ENCODE assay signal across 25 mouse cellular contexts in the genomic region with DNA sequence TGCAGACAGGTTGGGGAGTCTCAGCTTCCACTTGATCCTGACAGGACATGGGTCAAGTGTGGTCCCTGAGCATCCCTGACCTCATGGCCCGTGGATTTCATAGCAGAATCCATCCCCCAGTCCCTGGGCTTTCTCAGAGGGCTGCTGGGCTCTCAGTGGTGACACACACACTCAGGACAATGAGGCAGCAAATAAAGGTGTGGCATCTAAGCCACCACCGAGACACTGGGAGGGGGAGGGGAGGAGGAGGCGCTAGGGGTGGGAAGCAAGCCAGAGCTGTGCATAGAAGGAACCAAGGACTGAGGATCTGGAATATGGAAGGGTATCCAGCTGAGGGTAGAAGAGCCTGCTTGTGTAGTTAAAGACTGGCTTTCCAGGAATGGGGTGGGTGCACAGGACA. TPM values are rescaled to one million over a fixed set of nuclear protein-coding genes. Genes with fewer than 3 reads are reported as not detected.
DNase-seq lines count a peak whose midpoint lies in the region; ATAC-seq and TF ChIP-seq lines count a peak whose summit lies in the region.
"Had no signal": no experiment of that assay in that cellular context is flagged by ENCODE, and none has a peak within 500 bp of the region (broad histone marks: within the 10 kb centered on the region; RNA-seq: fewer than 3 reads in every experiment).

No protein-coding gene starts in this region.

- H3K9me3 ChIP-seq in liver, embryonic 12.5 days (replicated peaks), result no peaks in the 10 kb centered on the region
- H3K9me3 ChIP-seq in liver, embryonic 11.5 days (ENCODE audit: control insufficient read depth, low read length), result no peaks in the 10 kb centered on the region
- no peaks in the 10 kb centered on the region for H3K9me3 ChIP-seq in intestine, embryonic 14.5 days (ENCODE audit: control insufficient read depth, low read length)
- no peaks in the 10 kb centered on the region for H3K9me3 ChIP-seq in intestine, embryonic 16.5 days (ENCODE audit: control insufficient read depth, low read length)
- no peaks in the 10 kb centered on the region for H3K9me3 ChIP-seq in stomach, postnatal 0 days (ENCODE audit: control insufficient read depth, low read length)
- H3K9me3 ChIP-seq: forebrain, embryonic 12.5 days; heart, embryonic 10.5 days had no signal

- no peak for DNase-seq in liver, embryonic 11.5 days (ENCODE audit: low spot score)
- DNase-seq in intestine, embryonic 14.5 days (ENCODE audit: low spot score), result no peak
- DNase-seq in stomach, postnatal 0 days (ENCODE audit: low spot score), result peak; percentile 76
- DNase-seq in right cerebral cortex, postnatal 4 days, result no peak
- DNase-seq: adrenal gland, postnatal 25 days; B cell, adult 2 months; cerebellum, adult 18-20 months; cerebellum, postnatal 10 days; gastrocnemius, postnatal 14 days; heart, postnatal 36 days; kidney, adult 9 months; kidney, postnatal 14 days; lung, embryonic 14.5 days; lung, postnatal 4 days; midbrain, embryonic 14.5 days; right cerebral cortex, postnatal 25 days; spleen, adult 18-20 months had no signal

- no peaks in the 10 kb centered on the region for H3K36me3 ChIP-seq in liver, embryonic 12.5 days
- no peaks in the 10 kb centered on the region for H3K36me3 ChIP-seq in liver, embryonic 11.5 days (ENCODE audit: control insufficient read depth, insufficient read depth, low read length)
- H3K36me3 ChIP-seq in intestine, embryonic 14.5 days (ENCODE audit: control insufficient read depth, insufficient read depth, low read length), result no peaks in the 10 kb centered on the region
- H3K36me3 ChIP-seq in intestine, embryonic 16.5 days (ENCODE audit: control insufficient read depth, insufficient read depth, low read length), result no peaks in the 10 kb centered on the region
- H3K36me3 ChIP-seq in stomach, postnatal 0 days (ENCODE audit: control insufficient read depth, insufficient read depth, low read length), result no peaks in the 10 kb centered on the region
- H3K36me3 ChIP-seq: forebrain, embryonic 12.5 days; heart, embryonic 10.5 days; hindbrain, embryonic 13.5 days had no signal

- 0 out of 2 replicates have a peak, but pooled peaks cover 5% of the 10 kb centered on the region for H3K27me3 ChIP-seq in liver, embryonic 12.5 days (replicated peaks)
- no peaks in the 10 kb centered on the region; the same call in 1 of the 2 replicates for H3K27me3 ChIP-seq in liver, embryonic 11.5 days (replicated peaks; ENCODE audit: control insufficient read depth, insufficient read depth, low read length)
- no peaks in the 10 kb centered on the region for H3K27me3 ChIP-seq in intestine, embryonic 14.5 days (replicated peaks; ENCODE audit: control insufficient read depth, insufficient read depth, low read length)
- H3K27me3 ChIP-seq in intestine, embryonic 16.5 days (replicated peaks; ENCODE audit: control insufficient read depth, insufficient read depth, low read length), result no peaks in the 10 kb centered on the region
- no peaks in the 10 kb centered on the region for H3K27me3 ChIP-seq in stomach, postnatal 0 days (ENCODE audit: control insufficient read depth, insufficient read depth, low read length)

- H3K4me2 ChIP-seq in liver, embryonic 12.5 days, result no peak overlapping the region
- no peak overlapping the region for H3K4me2 ChIP-seq in liver, embryonic 11.5 days
- H3K4me2 ChIP-seq in intestine, embryonic 14.5 days (ENCODE audit: low read length), result no peak overlapping the region
- no peak overlapping the region for H3K4me2 ChIP-seq in intestine, embryonic 16.5 days (ENCODE audit: low read depth, low read length)
- H3K4me2 ChIP-seq in stomach, postnatal 0 days (replicated peaks; ENCODE audit: low read depth), result no peak overlapping the region
- H3K4me2 ChIP-seq: forebrain, embryonic 12.5 days; hindbrain, embryonic 13.5 days; lung, embryonic 14.5 days had no signal

- 46% methylated on average over 3 of the region's 3 CpGs for WGBS in liver, embryonic 12.5 days (ENCODE audit: insufficient replicate concordance)
- WGBS in liver, embryonic 11.5 days, result 52% methylated on average over 3 of the region's 3 CpGs
- WGBS in intestine, embryonic 14.5 days, result 52% methylated on average over 3 of the region's 3 CpGs
- WGBS in intestine, embryonic 16.5 days, result 33% methylated on average over 3 of the region's 3 CpGs
- WGBS in stomach, postnatal 0 days, result 34% methylated on average over 3 of the region's 3 CpGs

- no peak for TF ChIP-seq EP300 in stomach, postnatal 0 days (optimal IDR thresholded peaks at IDR 0.05)

- no peak overlapping the region for H3K9ac ChIP-seq in liver, embryonic 12.5 days
- H3K9ac ChIP-seq in liver, embryonic 11.5 days (ENCODE audit: low read depth, low read length), result no peak overlapping the region
- no peak overlapping the region for H3K9ac ChIP-seq in intestine, embryonic 14.5 days (ENCODE audit: low read length)
- H3K9ac ChIP-seq in intestine, embryonic 16.5 days (ENCODE audit: low read depth, low read length), result no peak overlapping the region
- no peak overlapping the region for H3K9ac ChIP-seq in stomach, postnatal 0 days (ENCODE audit: low read length)
- H3K9ac ChIP-seq: forebrain, embryonic 12.5 days; hindbrain, embryonic 13.5 days; liver, embryonic 14.5 days; lung, embryonic 14.5 days had no signal

- ATAC-seq in liver, embryonic 12.5 days, result 0 out of 2 replicates have a peak, but pooled peaks have one; percentile 2
- ATAC-seq in liver, embryonic 11.5 days (replicated peaks; ENCODE audit: low FRiP score), result no peak
- peak; percentile 60 for ATAC-seq in intestine, embryonic 14.5 days (replicated peaks; ENCODE audit: low FRiP score, low TSS enrichment, low read depth)
- 0 out of 2 replicates have a peak, but pooled peaks have one; percentile 36 for ATAC-seq in intestine, embryonic 16.5 days
- ATAC-seq in stomach, postnatal 0 days (ENCODE audit: low FRiP score, low TSS enrichment), result peak; percentile 81
- ATAC-seq: inflammation-experienced regulatory T-cells, adult 6 months had no signal

- TF ChIP-seq CTCF in stomach, postnatal 0 days (IDR thresholded peaks at IDR 0.05; ENCODE audit: low read depth), result no peak

- no peaks in the 10 kb centered on the region for H3K4me1 ChIP-seq in liver, embryonic 12.5 days
- no peaks in the 10 kb centered on the region for H3K4me1 ChIP-seq in liver, embryonic 11.5 days (replicated peaks; ENCODE audit: control insufficient read depth, insufficient read depth, low read length)
- no peaks in the 10 kb centered on the region for H3K4me1 ChIP-seq in intestine, embryonic 14.5 days (replicated peaks; ENCODE audit: control insufficient read depth, insufficient read depth, low read length)
- H3K4me1 ChIP-seq in intestine, embryonic 16.5 days (ENCODE audit: control insufficient read depth, insufficient read depth, low read length), result no peaks in the 10 kb centered on the region
- no peaks in the 10 kb centered on the region for H3K4me1 ChIP-seq in stomach, postnatal 0 days (replicated peaks; ENCODE audit: control insufficient read depth, insufficient read depth)

- H3K4me3 ChIP-seq in liver, embryonic 12.5 days, result no peak overlapping the region
- H3K4me3 ChIP-seq in liver, embryonic 11.5 days (ENCODE audit: low read depth, low read length), result no peak overlapping the region
- H3K4me3 ChIP-seq in intestine, embryonic 14.5 days (ENCODE audit: low read depth, low read length), result no peak overlapping the region
- no peak overlapping the region for H3K4me3 ChIP-seq in intestine, embryonic 16.5 days (ENCODE audit: low read length)
- H3K4me3 ChIP-seq in stomach, postnatal 0 days (ENCODE audit: low read depth, low read length), result no peak overlapping the region
- H3K4me3 ChIP-seq: erythroblast, embryonic 14.5 days; forebrain, embryonic 12.5 days; heart, embryonic 10.5 days; hindbrain, embryonic 13.5 days had no signal

- no peak overlapping the region for H3K27ac ChIP-seq in liver, embryonic 12.5 days
- H3K27ac ChIP-seq in liver, embryonic 11.5 days (ENCODE audit: low read depth, low read length), result no peak overlapping the region
- no peak overlapping the region for H3K27ac ChIP-seq in intestine, embryonic 14.5 days (ENCODE audit: low read depth)
- no peak overlapping the region for H3K27ac ChIP-seq in intestine, embryonic 16.5 days (ENCODE audit: low read length)
- peak overlapping the region; percentile 65; the same call in 1 of the 2 replicates for H3K27ac ChIP-seq in stomach, postnatal 0 days (replicated peaks)
- H3K27ac ChIP-seq: forebrain, embryonic 12.5 days; heart, embryonic 10.5 days; hindbrain, embryonic 13.5 days; liver, embryonic 14.5 days had no signal

RNA-seq across cellular contexts. Expression of a gene that starts 11.2 kb away (rescaled TPM):
- polyA plus RNA-seq in liver, embryonic 12.5 days (2016; fragmentation: Nextera tagmentation; extraction: Ambion mirVana), result 0.37 and 0.38 TPM in 2 replicates
- polyA plus RNA-seq in liver, embryonic 11.5 days (2014; fragmentation: Nextera tagmentation; extraction: Ambion mirVana), result 1.5 and 2.1 TPM in 2 replicates
- polyA plus RNA-seq in intestine, embryonic 14.5 days (2014; fragmentation: Nextera tagmentation; extraction: Ambion mirVana), result 3.4 and 4.0 TPM in 2 replicates
- 2.9 and 3.0 TPM in 2 replicates for polyA plus RNA-seq in intestine, embryonic 16.5 days (2015; fragmentation: Nextera tagmentation; extraction: Ambion mirVana)
- 5.5 and 8.0 TPM in 2 replicates for polyA plus RNA-seq in stomach, postnatal 0 days (2015; fragmentation: Nextera tagmentation; extraction: Ambion mirVana)
